ENCODE assay signal across 9 mouse cellular contexts in genomic region chr2:119323866-119324575, GRCm38 (mm10). TPM values are rescaled to one million over a fixed set of nuclear protein-coding genes. Genes with fewer than 3 reads are reported as not detected.
DNase-seq lines count a peak whose midpoint lies in the region; ATAC-seq and TF ChIP-seq lines count a peak whose summit lies in the region.
"Had no signal": no experiment of that assay in that cellular context is flagged by ENCODE, and none has a peak within 500 bp of the region (broad histone marks: within the 10 kb centered on the region; RNA-seq: fewer than 3 reads in every experiment).

No protein-coding gene starts in this region.

- H3K27me3 ChIP-seq in heart, embryonic 11.5 days (ENCODE audit: control insufficient read depth, insufficient read depth, low read length): peaks cover 85% of the 10 kb centered on the region
- peaks cover 100% of the 10 kb centered on the region for H3K27me3 ChIP-seq in forebrain, embryonic 10.5 days (ENCODE audit: poor library complexity, severe bottlenecking)
- H3K27me3 ChIP-seq in intestine, postnatal 0 days (replicated peaks; ENCODE audit: control insufficient read depth, insufficient read depth, low read length): peaks cover 34% of the 10 kb centered on the region
- peaks cover 97% of the 10 kb centered on the region for H3K27me3 ChIP-seq in neural tube, embryonic 12.5 days (replicated peaks)

- WGBS in heart, embryonic 11.5 days (ENCODE audit: insufficient replicate concordance): 7% methylated on average over 32 of the region's 32 CpGs
- WGBS in forebrain, embryonic 10.5 days: 1% methylated on average over 32 of the region's 32 CpGs
- 28% methylated on average over 28 of the region's 32 CpGs for WGBS in intestine, postnatal 0 days
- WGBS in neural tube, embryonic 12.5 days: 1% methylated on average over 32 of the region's 32 CpGs

- no peak for DNase-seq in heart, adult 8-10 months (ENCODE audit: low spot score)
- DNase-seq in forebrain, embryonic 10.5 days (ENCODE audit: extremely low spot score, low spot score): no peak
- no peak for DNase-seq in right cerebral cortex, adult 2 months (ENCODE audit: low spot score in 2 of 2)
- no peak for DNase-seq in adrenal gland, adult 2 months
- DNase-seq in cerebellum, adult 8-10 months: no peak

- H3K4me2 ChIP-seq in heart, embryonic 11.5 days: peak overlapping the region; percentile 96
- peak overlapping the region; percentile 98 for H3K4me2 ChIP-seq in intestine, postnatal 0 days (replicated peaks; ENCODE audit: low read depth)
- H3K4me2 ChIP-seq in neural tube, embryonic 12.5 days (replicated peaks): peak overlapping the region; percentile 71

- TF ChIP-seq CTCF in intestine, postnatal 0 days (IDR thresholded peaks at IDR 0.05; ENCODE audit: low read depth): no peak

- ATAC-seq in heart, embryonic 11.5 days (replicated peaks; ENCODE audit: insufficient number of reproducible peaks, low FRiP score, low TSS enrichment): no peak
- ATAC-seq in intestine, postnatal 0 days: no peak
- no peak for ATAC-seq in neural tube, embryonic 12.5 days (ENCODE audit: low FRiP score, low read depth)

- no peaks in the 10 kb centered on the region for H3K36me3 ChIP-seq in heart, embryonic 11.5 days (ENCODE audit: control insufficient read depth, insufficient read depth, low read length)
- no peaks in the 10 kb centered on the region for H3K36me3 ChIP-seq in forebrain, embryonic 10.5 days (replicated peaks)
- no peaks in the 10 kb centered on the region for H3K36me3 ChIP-seq in intestine, postnatal 0 days (ENCODE audit: control insufficient read depth, insufficient read depth)
- no peaks in the 10 kb centered on the region for H3K36me3 ChIP-seq in neural tube, embryonic 12.5 days

- no peak overlapping the region for H3K9ac ChIP-seq in heart, embryonic 11.5 days (ENCODE audit: low read depth, low read length)
- 0 out of 2 replicates have a peak overlapping the region, but pooled peaks have one; percentile 26 for H3K9ac ChIP-seq in intestine, postnatal 0 days (ENCODE audit: low read depth, low read length)
- H3K9ac ChIP-seq in neural tube, embryonic 12.5 days: no peak overlapping the region

- H3K27ac ChIP-seq in heart, embryonic 11.5 days (ENCODE audit: low read depth, low read length): no peak overlapping the region
- no peak overlapping the region for H3K27ac ChIP-seq in forebrain, embryonic 10.5 days
- H3K27ac ChIP-seq in intestine, postnatal 0 days (ENCODE audit: low read depth, low read length): no peak overlapping the region
- no peak overlapping the region for H3K27ac ChIP-seq in neural tube, embryonic 12.5 days

- peaks cover 36% of the 10 kb centered on the region for H3K4me1 ChIP-seq in heart, embryonic 11.5 days (ENCODE audit: control insufficient read depth, insufficient read depth, low read length)
- H3K4me1 ChIP-seq in forebrain, embryonic 10.5 days: peaks cover 64% of the 10 kb centered on the region
- peaks cover 10% of the 10 kb centered on the region for H3K4me1 ChIP-seq in intestine, postnatal 0 days (replicated peaks; ENCODE audit: control insufficient read depth, insufficient read depth, low read length)
- peaks cover 57% of the 10 kb centered on the region for H3K4me1 ChIP-seq in neural tube, embryonic 12.5 days

- no peaks in the 10 kb centered on the region for H3K9me3 ChIP-seq in heart, embryonic 11.5 days (replicated peaks; ENCODE audit: control insufficient read depth, low read length)
- H3K9me3 ChIP-seq in forebrain, embryonic 10.5 days: no peaks in the 10 kb centered on the region
- H3K9me3 ChIP-seq in intestine, postnatal 0 days (ENCODE audit: control insufficient read depth): no peaks in the 10 kb centered on the region
- H3K9me3 ChIP-seq in neural tube, embryonic 12.5 days: no peaks in the 10 kb centered on the region

- H3K4me3 ChIP-seq in heart, embryonic 11.5 days (ENCODE audit: low read depth, low read length): peak overlapping the region; percentile 64
- peak overlapping the region; percentile 55 for H3K4me3 ChIP-seq in forebrain, embryonic 10.5 days
- H3K4me3 ChIP-seq in intestine, postnatal 0 days (ENCODE audit: low read depth, low read length): peak overlapping the region; percentile 55
- H3K4me3 ChIP-seq in neural tube, embryonic 12.5 days: peak overlapping the region; percentile 5; the same call in 1 of the 2 replicates
- H3K4me3 ChIP-seq: myocyte had no signal

RNA-seq across cellular contexts. Expression of gene Dll4, which starts 1.6 kb away (rescaled TPM):
- polyA plus RNA-seq in heart, embryonic 11.5 days (2014; fragmentation: Nextera tagmentation; extraction: Ambion mirVana): 3.7 and 5.0 TPM in 2 replicates
- 10 to 100 TPM; 12.1 to 18.7 (median 18.6) TPM for total RNA-seq in heart, adult 8-10 months (2022)
- polyA plus RNA-seq in forebrain, embryonic 10.5 days (2016; fragmentation: Nextera tagmentation; extraction: Ambion mirVana): 3.3 and 4.0 TPM in 2 replicates
- 3.7 and 4.1 TPM in 2 replicates for polyA plus RNA-seq in intestine, postnatal 0 days (2015; fragmentation: Nextera tagmentation; extraction: Ambion mirVana)
- polyA plus RNA-seq in neural tube, embryonic 12.5 days (2016; fragmentation: Nextera tagmentation; extraction: Ambion mirVana): 5.0 and 6.0 TPM in 2 replicates
- 1 to 10 TPM; 5.8 to 9.8 TPM for total RNA-seq in adrenal gland, adult 2 months (2021)
- polyA plus RNA-seq in adrenal gland, adult 2 months (2012; rRNA removed): 14.9 and 16.0 TPM in 2 replicates
- polyA plus RNA-seq: myocyte had no signal

RNA-seq across cellular contexts. Expression of gene Chac1, which starts 27.0 kb away (rescaled TPM):
- polyA plus RNA-seq in heart, embryonic 11.5 days (2014; fragmentation: Nextera tagmentation; extraction: Ambion mirVana): 0.35 and 0.74 TPM in 2 replicates
- total RNA-seq in heart, adult 8-10 months (2022): 10 to 100 TPM in 1 of 4 experiments, 1 to 10 TPM in 3; 2.8 to 15.4 (median 5.2) TPM
- 1.3 and 1.4 TPM in 2 replicates for polyA plus RNA-seq in forebrain, embryonic 10.5 days (2016; fragmentation: Nextera tagmentation; extraction: Ambion mirVana)
- polyA plus RNA-seq in intestine, postnatal 0 days (2015; fragmentation: Nextera tagmentation; extraction: Ambion mirVana): 1.1 and 1.4 TPM in 2 replicates
- 2.4 and 2.7 TPM in 2 replicates for polyA plus RNA-seq in neural tube, embryonic 12.5 days (2016; fragmentation: Nextera tagmentation; extraction: Ambion mirVana)
- total RNA-seq in adrenal gland, adult 2 months (2021): 10 to 100 TPM in 1 of 2 experiments, 1 to 10 TPM in 1; 3.1 to 28.4 TPM
- polyA plus RNA-seq in adrenal gland, adult 2 months (2012; rRNA removed): 12.8 and 21.4 TPM in 2 replicates

RNA-seq across cellular contexts. Expression of gene Vps18, which starts 35.5 kb away (rescaled TPM):
- 6.9 and 8.7 TPM in 2 replicates for polyA plus RNA-seq in heart, embryonic 11.5 days (2014; fragmentation: Nextera tagmentation; extraction: Ambion mirVana)
- total RNA-seq in heart, adult 8-10 months (2022): 10 to 100 TPM; 12.5 to 14.0 (median 13.6) TPM
- 23.0 and 23.6 TPM in 2 replicates for polyA plus RNA-seq in forebrain, embryonic 10.5 days (2016; fragmentation: Nextera tagmentation; extraction: Ambion mirVana)
- polyA plus RNA-seq in intestine, postnatal 0 days (2015; fragmentation: Nextera tagmentation; extraction: Ambion mirVana): 21.8 and 24.3 TPM in 2 replicates
- polyA plus RNA-seq in neural tube, embryonic 12.5 days (2016; fragmentation: Nextera tagmentation; extraction: Ambion mirVana): 26.6 TPM in 2 replicates
- 10 to 100 TPM; 21.2 to 22.0 TPM for total RNA-seq in adrenal gland, adult 2 months (2021)
- polyA plus RNA-seq in adrenal gland, adult 2 months (2012; rRNA removed): 27.6 and 30.1 TPM in 2 replicates

RNA-seq across cellular contexts. Expression of gene Rhov, which starts 52.9 kb away (rescaled TPM):
- not detected in 2 replicates for polyA plus RNA-seq in heart, embryonic 11.5 days (2014; fragmentation: Nextera tagmentation; extraction: Ambion mirVana)
- total RNA-seq in heart, adult 8-10 months (2022): not detected
- 0.44 and 0.58 TPM in 2 replicates for polyA plus RNA-seq in forebrain, embryonic 10.5 days (2016; fragmentation: Nextera tagmentation; extraction: Ambion mirVana)
- 1.3 TPM in 2 replicates for polyA plus RNA-seq in intestine, postnatal 0 days (2015; fragmentation: Nextera tagmentation; extraction: Ambion mirVana)
- 8.4 and 9.3 TPM in 2 replicates for polyA plus RNA-seq in neural tube, embryonic 12.5 days (2016; fragmentation: Nextera tagmentation; extraction: Ambion mirVana)
- 1 to 10 TPM in 1 of 2 experiments, under 1 TPM in 1; 0.23 to 2.2 TPM for total RNA-seq in adrenal gland, adult 2 months (2021)
- polyA plus RNA-seq in adrenal gland, adult 2 months (2012; rRNA removed): 0.34 and 0.91 TPM in 2 replicates

Comparison
In these comparisons a context has a peak if more than half of its experiments do, and no peak if none do; other contexts are left out.
1. H3K4me3 ChIP-seq: peak in every context shown above with its lines; median percentile 64 in heart, embryonic 11.5 days; 55 in forebrain, embryonic 10.5 days; 55 in intestine, postnatal 0 days; 5 in neural tube, embryonic 12.5 days.